Mouse (Mus musculus): ENCODE measurements around the gene Chmp5.

GRCm38 (mm10) chr4:40899264-40899663 is 48.9 kb upstream of the Chmp5 start:
- TF ChIP-seq CTCF (IDR thresholded peaks at IDR 0.05; ENCODE audit: extremely low read depth, insufficient read length, insufficient replicate concordance, low read depth, low read length), result no peak
- no peak for TF ChIP-seq POLR2A (IDR thresholded peaks at IDR 0.05; ENCODE audit: low read depth, low read length)
